Mouse (Mus musculus) G1E-ER4 (cell line): Measurements from ENCODE around the gene Chd3. TPM values are rescaled to one million over a fixed set of nuclear protein-coding genes. Genes with fewer than 3 reads are reported as not detected.

Experiments used
- GATA1 ChIP-seq: IDR thresholded peaks from one replicate; pipeline ENCODE4 v1.8.0; 2012; ENCODE audit warnings: low read length, inconsistent platforms
- polyA plus RNA-seq: library from polyadenylated mRNA; stranded (reverse); fragments of >175 nt; gene quantifications from 2 replicates; pipeline ENCODE4 v1.2.3, GENCODE M21; 2012

The Chd3 gene
- polyA plus RNA-seq: 279 and 331 TPM in 2 replicates

DNA sequence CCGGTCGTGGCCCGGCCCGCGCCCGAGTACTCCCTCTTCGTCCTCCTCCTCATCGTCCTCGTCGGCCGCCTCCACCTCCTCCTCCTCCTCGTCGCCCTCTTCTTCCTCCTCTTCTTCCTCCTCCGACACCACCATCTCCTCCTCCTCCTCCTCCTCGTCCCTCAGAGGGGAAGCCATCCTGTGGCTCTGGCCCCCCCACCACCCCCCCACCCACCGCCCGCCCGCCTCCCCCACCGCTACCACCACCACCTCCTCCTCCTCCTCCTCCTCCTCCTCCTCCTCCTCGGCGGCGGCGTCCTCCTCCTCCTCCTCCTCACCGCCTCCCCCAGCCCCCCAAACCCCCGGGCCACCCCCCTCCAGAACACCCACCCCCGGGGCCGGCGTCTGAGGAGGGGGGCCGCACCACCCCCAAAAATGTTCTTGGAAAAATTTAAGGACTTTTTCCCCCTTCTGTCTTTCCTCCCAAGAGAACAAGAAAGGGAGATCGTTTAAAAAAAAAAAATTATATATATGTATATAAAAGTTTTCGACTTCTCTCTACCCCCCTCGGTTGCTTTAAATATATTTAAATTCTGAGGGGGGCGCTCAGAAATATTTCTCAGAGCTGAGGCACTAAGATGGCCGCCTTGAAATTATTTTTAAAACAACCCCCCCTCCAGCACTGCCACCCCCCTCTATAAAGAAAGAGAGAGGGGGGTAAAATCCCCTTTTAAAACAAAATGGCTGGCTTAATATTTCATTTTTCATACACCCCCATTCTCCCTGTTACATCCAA is at the start of gene Chd3:
TSS of gene Chd3 (minus strand) at position 192 of the 775 bp plus-strand sequence.
- TF ChIP-seq GATA1: no peak

DNA sequence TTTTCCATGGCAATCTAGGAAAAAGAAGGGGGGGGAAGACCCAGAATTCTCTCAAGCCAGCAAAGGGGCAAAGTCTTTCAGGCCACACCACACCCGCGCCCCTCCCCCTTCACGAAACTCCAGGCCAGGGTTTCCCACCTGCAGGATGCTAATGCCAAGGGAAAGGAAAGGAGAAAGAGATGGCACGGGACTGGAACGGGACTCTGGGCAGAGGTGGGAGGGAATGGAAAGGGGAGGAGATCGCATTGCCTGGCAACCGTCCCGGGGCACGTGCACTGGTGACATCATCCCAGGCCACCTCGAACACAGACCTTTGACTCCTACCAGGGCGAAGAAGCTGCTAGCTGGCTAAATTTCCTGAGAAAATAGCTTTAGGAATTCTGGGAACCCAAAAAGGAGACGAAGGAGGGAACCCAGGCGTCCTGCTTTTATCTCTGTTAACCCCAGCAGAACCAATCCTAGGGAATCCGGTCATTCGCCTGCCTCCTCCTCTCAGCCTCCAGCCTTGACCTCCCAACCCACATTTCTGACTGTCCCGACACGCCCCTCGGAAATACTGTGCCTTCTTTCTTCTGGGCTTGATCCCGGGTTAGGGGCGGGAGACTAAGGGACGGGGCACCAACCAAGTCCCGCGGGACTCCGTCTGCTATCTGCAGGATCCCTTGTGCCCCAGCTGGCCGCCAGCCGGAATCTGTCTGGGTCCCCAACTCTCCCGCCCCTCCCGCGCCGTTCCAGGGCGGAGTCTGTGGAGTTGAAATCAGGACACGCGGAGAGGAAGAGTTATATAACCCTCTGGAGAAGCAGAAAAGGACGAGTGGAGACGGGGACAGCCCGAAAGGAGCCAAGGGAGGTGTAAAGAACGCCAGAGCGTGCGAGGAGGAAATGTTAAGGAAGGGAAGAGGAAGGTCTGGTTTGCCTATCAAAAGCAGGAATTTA is 48.5 kb upstream of the Chd3 start:
- no peak for TF ChIP-seq GATA1

DNA sequence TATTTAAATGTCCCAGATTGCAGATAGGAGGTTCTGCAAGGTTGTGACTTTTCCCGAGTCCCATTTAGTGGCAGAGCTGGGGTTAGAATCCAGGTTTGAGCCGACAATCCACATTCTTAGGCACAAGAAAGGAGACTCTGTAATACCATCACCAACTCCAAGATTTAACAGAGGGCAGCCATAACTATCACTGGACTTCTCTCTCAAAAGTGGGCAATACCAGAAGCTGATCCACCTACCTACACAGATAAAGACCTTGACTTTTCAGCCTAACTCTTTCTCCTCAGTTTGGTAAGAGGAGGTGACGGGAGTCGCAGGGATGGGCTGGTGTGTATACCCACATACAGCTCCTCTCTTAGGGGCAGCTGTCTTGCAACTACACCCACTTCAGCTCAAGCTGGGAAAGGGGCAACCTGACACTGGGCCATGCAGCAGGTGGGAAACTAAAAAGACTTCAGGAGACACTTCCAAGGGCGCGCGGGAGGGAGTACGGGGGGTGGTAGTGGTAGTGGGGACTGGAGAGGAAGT is 47.8 kb upstream of the Chd3 start:
- no peak for TF ChIP-seq GATA1

- TF ChIP-seq GATA1: no peak
Measured at GRCm38 (mm10) chr11:69416509-69416908, 47.3 kb upstream of the Chd3 start.

- no peak for TF ChIP-seq GATA1
Measured at GRCm38 (mm10) chr11:69415668-69416451, 46.7 kb upstream of the Chd3 start.

DNA sequence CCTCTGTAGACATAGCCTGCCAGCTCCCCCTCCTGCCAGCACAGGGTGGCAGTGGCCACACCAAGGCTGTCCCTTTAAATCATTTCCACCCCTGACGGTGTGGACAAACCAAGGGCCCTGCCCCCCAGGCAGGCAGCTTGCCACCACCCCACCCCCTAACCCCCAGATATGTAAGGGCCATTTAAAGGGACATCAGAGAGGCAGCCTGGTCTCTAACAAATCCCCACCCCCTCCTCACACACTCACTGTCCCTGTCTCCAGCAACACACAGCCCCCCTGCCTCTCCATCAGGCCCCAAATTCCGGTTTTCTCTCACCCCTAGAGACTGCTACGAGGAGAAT is 46.1 kb upstream of the Chd3 start:
- TF ChIP-seq GATA1: no peak

- TF ChIP-seq GATA1: no peak
Measured at GRCm38 (mm10) chr11:69414421-69415326, 45.5 kb upstream of the Chd3 start.

- TF ChIP-seq GATA1: no peak
Measured at GRCm38 (mm10) chr11:69413221-69414181, 44.3 kb upstream of the Chd3 start, which contains the start of gene Kdm6b. Kdm6b (minus strand) TSS chr11:69413675.

GRCm38 (mm10) chr11:69412548-69412947 is 43.3 kb upstream of the Chd3 start:
- no peak for TF ChIP-seq GATA1

DNA sequence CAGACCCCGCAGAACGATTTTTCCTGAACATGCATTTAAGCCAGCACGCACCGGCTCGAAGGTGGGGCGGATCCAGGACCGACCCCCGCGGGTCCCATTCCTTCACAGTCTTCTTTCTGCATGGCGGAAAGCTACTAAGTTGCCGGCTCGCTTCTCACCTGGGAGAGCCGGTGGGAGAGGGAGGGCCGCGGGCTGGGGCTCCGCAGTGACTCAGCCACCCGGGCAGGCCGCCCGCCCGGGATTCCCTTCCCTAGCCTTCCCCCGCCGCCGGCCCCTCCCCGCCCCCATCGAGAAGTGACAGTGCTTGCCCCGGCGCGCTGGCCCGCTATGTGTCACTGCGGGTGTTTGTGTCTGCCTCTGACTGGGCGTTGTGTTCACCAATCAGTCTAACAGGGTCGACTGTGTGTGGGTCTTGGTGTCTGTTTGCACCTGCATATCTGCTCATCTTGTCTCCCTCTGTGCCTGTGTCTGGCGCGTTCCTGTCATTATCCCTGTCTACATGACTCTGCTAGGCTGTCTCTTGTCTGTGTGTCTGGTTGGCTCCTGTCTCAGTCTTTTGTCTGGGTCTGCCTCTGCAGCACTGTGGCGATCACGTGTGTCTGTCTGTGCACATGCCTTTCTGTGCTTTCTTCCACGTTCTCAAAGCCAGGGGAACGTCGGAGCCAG is 42.5 kb upstream of the Chd3 start:
- TF ChIP-seq GATA1: no peak

DNA sequence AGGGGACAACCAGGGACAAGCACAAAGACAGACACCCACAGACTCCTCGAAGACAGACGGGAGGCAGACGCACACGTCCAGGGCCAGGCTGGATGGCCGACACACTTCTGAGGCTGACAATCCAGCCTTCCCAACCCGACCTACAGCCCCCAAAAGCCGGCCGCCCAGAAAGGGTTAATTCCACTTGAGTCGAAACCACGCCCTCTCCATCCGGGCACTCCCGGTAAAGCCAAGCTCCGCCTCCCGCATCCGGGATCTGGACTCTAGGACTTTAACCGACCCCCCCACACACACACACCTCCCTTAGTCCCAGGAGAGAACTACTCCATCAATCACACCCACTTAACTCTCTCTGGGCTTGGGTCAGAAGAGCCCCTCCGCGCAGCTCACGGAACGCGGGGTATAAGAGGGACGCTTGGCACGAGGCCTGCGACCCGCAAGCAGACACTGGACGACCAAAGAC is 41.9 kb upstream of the Chd3 start:
- TF ChIP-seq GATA1: no peak

- TF ChIP-seq GATA1: no peak
Measured at GRCm38 (mm10) chr11:69410310-69411072, 41.3 kb upstream of the Chd3 start.
